Mouse (Mus musculus) CD4-positive, CD25-positive, alpha-beta regulatory T cell, adult 2 months (primary cell): ENCODE measurements around the gene Tpx2.
A peak's percentile ranks its signal among the peaks of the same experiment; 100 is the strongest.

Experiments used
- DNase-seq: peaks from one replicate; pipeline ENCODE4 v3.0.0-alpha.2; 2012; ENCODE audit warnings: low read depth, low spot score

Gene Tpx2

DNA sequence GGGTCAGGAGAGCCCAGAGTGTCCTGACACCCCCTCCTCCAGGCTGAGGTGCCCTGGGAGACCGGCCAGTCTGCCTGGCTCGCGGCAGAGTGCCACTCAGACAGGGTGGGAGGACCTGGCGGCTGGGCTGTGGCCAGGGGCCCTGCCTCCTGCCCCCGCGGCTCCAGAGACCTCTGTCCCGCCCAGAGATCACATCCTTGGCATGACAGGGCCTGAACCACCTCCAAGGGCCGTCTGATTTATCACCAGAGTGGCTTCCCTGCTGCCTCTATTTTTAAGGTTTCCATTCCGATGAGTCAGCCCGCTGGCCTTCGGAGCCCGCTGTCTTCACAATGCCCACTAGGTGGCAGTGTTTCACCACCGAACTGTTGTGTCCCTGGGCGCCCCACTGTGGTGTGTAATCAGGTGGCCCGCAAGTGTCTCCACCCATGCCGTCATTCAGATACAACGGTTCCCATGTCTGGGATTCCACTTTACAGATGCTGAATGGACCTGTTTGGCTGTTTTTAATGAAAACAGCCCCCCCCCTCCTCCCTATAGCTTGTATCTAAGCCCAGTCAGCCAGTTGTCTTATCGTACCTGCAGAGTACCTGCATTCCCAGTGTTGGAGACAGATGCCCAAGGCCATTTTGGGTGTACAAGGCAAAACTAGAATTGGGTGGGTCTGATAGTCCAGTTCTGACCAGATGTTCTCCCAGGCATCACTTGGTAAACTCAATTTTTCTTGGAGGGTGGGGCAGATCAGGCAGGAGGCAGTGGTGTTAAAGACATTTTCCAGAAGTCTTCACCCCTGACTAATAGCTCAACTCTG lies 66.8 kb downstream of the Tpx2 start:
- peak; percentile 89 for DNase-seq

DNA sequence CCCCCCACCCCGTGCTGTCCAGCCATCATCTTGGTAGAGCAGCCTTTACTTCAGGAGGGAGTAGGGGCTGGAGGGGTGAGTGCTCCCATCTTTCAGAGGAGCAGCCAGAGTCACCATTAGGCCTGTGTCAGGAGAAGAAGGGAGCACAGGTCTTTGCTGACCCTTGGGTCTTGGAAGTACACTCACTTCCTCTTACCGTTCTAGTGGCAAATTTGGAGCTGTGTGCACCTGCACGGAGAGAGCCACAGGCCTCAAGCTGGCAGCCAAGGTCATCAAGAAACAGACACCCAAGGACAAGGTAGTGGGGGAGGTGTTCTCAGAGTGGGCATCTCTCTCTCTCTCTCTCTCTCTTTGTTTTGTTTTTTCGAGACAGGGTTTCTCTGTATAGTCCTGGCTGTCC lies 67.7 kb downstream of the Tpx2 start:
- no peak for DNase-seq

DNA sequence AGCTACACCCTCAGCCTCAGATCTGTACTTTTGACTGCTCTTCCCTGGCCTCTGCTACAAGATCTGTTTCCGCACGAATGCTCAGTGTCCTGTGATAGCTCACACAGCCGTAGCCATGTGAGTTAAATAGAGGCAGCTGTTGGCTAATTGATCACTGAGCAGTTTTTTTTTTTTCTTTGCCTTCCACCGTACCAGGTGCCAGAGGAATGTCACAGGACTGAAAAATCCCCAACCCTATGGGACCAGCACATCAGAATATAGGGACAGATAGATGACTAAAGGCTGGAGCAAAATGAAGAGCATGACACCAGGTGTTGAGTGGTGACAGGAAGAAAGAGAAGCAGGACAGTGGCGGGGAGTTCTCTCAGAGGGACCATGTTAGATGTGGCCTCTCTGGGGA lies 68.3 kb downstream of the Tpx2 start:
- DNase-seq: no peak

DNA sequence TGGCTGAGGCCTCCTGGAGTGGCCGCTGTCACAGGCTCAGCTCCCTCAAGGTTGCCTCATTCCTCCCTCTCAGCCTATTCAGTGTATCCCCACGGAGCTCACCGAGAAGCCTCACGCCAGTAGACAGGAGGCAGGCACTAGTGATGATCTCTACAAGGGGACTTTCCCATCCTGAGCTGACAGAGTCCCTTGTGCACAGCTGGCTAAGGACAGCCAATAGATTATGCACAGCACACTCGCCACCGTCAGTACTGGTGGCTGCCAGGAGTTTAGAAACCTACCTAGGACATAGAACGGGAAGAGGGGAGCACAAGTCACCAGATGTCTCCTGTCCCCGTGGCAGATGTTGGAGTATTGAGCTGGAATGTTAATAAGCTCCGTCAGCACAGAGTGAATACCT lies 69.9 kb downstream of the Tpx2 start:
- DNase-seq: no peak

DNA sequence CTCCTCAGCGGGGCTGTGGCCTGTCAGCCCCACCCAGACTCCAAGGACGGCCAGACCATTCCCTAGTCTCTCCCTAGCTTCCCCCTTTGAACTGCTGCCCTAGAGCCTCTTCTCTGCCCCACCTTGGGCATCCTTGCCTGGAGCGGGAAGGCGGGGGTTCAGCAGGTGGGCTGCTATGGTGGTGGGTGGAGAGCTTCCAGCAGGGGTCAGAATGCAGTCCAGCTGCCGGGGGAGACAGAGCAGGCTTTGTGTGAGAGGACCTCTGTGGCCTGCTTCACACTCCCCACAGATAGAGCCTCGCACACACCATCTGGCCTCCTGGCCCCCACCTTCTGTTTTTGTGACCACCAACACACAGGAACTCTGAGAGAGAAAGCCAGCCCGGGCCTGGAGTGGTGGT lies 74.6 kb downstream of the Tpx2 start:
- DNase-seq: no peak

DNA sequence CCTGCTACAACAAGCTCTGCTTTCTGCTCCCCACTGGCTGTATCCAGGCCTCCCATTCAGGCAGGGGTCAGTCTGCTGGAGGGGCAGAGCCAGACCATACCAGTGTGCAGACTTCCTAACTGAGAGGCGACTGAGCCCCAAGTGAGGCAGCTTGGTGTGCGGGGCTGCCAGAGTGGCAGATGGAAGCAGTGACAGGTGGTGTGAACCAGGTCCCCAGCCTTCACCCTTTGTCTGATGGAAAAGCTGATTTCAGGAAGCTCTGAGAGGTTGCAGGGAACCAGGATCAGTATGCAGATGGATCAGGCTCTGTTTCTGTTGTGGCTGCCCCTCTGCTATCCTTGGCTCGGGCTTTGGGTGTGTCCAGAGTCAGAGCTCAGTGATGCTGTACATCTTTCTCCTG lies 75.9 kb downstream of the Tpx2 start:
- DNase-seq: no peak

DNA sequence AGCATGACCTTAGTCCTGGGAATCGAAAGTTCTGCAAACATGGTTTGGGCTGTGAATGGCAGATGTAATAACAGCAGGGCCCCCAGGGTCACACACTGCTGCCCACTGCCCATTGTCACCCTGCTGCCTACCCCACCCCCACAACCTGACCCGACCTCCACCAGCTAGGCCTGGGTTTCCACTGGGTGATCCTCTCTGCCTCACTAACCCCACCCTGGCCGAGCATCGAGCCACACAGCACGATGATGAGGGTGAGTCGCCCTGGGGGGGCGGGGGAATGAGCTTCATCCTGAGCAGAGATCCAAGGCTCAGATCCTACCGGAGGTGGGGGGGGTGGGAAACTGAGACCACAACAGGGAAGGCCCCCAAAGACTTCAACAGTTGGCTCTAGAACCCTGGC lies 76.4 kb downstream of the Tpx2 start:
- no peak for DNase-seq

DNA sequence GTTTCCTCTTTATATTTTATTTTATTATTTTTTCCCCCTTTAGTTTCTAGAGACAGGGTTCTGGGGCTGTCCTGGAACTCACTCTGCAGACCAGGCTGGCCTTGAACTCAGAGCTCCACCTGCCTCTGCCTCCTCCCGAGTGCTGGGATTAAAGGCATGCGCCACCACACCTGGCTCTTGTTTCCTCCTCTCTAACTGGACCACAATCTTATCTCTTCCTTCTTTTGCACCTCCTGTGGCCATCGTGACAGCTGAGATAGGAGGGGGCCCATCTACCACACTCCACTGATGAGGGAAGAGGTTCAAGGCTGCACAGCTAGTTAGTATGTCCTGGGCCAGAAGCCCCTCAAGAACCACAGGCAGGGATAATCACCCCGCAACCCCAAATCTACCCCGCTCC lies 76.8 kb downstream of the Tpx2 start:
- DNase-seq: no peak

DNA sequence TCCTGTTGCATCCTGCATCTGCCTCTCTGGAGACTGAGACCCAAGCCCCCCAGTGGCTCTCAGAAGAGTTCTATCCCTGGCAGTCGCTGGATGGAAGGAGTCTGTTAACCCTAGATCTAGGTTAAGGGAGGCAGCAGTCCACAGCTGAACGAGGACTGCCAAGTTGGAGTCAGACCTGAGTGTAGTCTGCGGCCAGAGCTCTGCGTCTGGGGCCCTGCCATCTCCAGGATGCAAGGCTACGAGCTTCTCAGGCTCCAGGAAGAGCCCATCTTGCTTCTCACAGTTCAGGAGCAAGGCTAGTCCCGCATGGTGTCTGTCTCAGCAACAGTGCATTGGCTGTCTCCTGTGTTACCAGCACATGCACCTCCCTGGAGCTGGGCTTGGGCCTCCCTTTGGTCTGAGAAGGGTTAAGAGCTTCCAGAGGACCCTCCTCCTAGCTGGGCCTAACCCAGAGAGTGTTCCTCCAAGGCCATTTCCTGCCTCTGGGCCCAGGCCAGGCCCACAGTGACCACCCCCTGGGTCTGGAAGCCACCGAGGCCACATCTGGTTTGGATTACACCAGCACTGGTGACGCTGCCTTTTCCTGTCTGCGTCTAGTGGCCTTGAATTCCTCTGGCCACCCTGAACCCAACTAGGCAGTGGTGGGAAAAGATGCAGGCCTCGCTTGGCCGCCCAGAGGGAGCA lies 77.6 kb downstream of the Tpx2 start:
- DNase-seq: no peak

DNA sequence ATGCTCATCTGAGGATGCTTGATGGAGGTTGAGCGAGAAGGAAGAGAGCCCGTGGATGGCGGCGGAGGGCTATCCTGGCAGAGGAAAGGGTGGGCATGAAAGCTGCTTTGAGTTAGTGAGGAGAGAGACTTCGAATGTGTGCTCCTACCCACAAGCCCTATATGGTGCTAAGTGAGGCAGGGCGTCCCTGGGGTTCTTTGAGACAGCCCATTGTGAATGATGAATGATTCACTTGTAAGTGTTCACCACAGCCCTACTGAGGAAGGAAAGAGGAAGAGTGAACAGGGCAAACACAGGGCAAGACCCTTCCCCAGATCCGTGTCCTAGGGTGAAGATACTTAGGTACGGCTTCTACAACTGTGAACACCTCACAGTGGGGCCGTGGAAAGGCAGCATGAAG lies 79.1 kb downstream of the Tpx2 start:
- DNase-seq: no peak

DNA sequence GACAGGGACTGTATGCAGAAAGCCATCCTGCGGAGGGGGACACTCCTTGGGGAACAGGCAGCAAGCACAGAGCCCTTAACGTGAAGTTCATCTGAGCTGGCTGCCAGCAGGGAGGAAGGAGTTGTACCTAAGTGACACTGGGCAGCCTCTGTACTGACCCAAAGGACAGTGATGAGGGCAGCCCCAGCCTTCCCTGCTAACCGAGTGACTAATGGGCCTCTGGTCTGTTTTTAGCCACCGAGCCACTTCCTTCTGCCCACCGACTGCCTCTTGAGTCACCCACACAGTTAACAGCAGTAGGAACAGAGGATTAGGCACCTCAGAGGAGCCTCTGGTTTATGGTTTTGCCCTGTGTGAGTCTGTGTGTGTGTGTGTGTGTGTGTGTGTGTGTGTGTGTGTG lies 79.6 kb downstream of the Tpx2 start:
- DNase-seq: no peak

DNA sequence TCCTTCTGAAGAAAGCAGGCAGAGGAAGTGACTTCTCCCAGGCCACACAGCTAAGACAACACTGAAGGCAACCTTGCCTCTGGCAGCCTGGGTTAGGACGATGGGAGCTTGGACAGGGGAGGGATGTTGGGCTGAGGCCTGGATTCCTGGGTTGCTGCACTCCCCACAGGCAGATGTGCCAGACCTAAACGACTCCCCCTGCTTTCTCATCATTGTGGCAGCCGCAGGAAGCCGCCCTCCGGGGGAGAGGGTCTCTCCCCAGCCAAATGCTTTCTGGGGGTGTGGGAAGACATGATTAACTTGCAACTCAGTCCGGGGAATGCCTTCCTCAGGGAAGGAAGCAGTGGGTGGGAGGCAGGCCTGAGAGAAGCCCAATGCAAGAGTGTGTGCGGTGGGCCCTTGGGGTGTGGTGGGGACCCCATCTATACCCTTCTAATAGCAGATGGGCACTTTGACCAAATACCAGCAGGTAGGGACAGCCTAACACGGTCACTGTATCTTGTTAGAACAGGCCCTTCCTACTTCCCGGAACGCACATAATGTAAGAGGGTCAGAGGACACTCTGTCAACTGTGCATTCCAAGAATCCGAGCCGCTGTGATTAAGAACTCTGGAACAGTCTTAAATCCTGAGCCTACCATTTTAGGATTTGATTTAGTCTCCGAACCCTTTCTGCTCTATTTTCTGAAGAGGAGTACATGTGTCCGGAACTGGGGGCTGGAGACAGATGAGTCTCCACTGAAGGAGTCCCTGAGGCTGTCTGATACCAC lies 80.6 kb downstream of the Tpx2 start:
- no peak for DNase-seq

DNA sequence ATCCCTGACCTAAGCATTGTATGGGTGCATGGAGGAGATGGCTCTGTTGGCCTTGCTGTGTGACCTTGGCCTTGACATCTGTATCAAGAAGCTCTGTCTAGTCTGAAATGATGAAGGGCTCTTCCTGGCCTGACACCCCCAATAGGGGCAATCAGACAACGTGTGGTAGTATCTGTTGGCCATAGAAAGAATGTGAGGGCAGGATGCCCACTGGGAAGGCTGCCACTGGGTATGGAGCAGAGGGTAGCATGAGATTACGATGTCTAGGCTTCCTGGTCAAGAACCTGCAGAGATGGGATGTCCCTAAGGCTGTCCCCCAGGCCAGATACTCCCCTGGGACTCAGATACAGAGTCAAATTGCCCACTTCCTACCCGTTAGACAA lies 81.2 kb downstream of the Tpx2 start:
- DNase-seq: no peak

DNA sequence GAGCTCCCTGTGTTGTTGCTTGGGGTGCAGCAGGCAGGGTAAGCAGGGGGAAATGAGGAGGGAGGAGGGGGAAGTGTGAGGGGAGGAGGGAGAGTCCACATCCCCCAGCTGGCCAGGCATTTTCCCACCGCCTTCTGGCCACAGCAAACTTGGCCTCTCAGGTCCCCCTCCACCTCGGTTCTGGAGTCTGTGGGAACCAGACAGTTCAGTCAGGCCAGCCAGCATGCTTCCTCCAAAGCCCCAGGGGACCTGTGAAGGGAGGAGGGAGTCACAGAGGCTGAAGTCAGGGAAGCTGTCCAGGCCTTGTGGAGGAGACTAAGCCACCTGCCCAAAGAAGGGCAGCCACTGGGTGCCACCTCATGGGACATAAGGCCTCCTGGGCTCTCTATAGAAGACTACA lies 82.5 kb downstream of the Tpx2 start:
- no peak for DNase-seq

DNA sequence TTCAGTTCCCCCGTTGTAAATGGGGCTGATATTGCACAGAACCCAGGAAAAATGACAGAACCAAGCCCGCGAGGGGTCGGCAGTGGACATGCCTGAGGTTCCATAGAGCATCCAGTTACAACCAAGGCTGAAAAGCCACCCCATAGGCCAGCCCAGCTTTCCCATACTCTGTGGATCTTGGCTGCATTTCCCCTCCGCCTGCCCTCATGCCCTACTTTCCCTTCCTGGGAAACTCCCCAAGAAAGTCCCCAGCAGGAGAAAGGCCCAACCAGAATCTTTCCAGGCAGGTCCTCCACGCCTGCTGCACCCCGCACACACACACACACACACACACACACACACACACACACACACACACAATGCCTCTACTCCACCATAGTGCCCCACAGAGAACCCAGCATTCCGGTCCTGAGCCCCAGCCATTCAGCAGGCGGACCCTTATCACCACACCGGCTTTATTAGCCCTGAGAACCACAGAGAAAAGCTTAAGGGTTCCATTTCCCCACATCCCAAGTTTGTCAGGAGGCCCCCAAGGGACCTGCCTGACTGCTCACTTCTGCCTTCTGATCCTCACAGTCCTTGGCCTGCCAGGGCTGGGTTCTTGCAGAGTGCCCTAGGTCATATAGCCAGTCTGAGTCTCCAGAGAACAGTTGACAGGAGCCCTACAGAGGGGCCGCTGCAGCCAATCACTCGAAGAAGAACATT lies 83.8 kb downstream of the Tpx2 start:
- DNase-seq: no peak

DNA sequence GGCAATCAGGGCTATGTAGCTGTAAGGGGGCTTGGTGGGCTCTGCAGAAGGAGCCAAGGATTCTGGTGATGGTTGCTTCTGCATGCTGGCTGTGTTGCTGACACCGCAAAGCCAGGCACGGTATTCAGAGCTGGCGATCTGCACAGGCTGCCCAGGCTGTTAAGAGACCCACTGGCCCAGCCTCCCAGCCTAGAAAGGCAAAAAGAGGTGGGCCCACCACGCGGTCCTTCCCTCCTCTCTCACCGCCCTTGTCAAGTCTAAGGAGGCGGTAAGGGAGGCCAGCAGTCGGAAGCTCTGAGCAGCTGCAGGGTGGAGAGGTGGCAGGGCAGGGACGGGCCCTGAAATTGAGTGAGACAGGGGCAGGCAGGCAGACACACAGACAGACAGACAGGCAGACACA lies 85.3 kb downstream of the Tpx2 start, which contains the start of gene Foxs1:
Foxs1 (minus strand) TSS at position 161 of the 400 bp plus-strand sequence.
- no peak for DNase-seq

DNA sequence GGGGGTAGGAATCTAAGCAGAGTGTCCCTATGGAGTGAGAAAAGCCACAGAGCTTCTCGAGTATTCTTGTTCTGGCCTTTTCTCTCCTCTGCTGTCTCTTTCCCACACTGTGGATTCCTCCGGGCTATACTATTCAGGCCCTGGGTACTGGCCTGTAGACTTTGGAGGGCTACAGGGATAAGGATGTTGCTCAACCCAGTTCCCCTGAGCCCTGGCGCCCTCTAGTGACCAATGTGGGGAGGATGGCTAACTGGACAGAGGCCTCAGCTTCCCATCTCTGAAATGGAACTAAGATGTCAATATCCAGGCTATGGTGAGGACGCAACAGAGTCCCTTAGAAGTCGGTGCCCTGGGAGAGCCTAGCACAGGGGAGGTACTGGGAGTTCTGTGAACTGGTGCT lies 85.8 kb downstream of the Tpx2 start:
- DNase-seq: peak; percentile 57

DNA sequence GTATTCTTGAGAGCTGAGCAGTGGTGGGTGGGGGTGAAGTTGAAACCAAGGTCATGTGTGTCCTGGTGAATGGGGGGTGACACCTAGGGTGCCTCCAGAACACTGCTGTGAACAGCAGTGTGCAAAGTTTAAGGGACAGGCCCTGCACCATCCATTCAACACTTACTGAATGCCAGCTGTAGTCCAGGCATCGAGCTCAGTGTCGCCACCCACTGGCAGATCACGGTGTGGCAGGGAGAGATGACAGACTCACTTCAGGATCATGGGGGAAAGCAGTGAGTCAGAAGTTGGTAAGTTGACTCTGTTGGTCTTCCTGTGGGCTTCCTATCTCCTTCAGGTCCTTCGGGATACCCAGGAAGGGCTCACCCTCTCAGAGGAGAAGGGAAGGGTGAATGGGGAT lies 92.1 kb downstream of the Tpx2 start:
- DNase-seq: peak; percentile 66

DNA sequence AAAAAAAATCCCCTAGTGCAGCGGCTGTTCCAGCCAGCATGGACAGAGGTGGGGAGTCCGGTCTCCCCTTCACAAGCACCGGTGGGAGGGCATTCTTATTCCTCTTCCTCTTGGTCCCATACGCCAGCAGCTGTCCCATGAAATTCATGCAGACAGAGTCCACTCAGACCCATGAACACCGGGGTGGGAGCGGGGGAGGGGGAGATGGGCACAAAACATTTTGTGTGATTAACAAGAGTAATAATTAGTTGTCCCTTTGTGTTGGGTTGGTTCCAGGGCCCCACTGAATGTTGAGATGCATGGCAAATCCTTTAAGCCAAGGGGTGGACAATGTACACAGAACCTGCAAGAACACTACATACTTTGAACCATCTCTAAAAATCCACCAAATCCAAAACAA lies 93.3 kb downstream of the Tpx2 start:
- no peak for DNase-seq

DNA sequence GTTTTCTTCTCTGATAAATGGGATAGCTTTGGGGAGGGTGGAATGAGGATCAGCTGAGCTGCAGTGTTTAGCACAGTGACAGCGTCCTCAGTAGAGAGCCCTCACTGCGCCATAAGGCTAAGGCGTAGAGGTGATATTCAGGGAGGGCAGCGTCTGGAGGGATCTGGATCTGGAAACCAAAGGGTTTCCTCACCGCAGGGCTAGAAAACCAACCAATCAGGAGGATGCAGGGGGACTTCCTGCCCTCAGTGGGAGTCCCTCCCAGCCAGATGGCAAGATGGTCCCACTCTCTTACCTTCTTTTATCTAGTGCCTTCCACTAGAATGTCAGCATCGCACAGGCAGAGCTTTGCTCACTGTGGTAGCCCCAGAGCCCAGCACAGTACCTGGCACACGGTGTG lies 94.0 kb downstream of the Tpx2 start:
- DNase-seq: no peak

DNA sequence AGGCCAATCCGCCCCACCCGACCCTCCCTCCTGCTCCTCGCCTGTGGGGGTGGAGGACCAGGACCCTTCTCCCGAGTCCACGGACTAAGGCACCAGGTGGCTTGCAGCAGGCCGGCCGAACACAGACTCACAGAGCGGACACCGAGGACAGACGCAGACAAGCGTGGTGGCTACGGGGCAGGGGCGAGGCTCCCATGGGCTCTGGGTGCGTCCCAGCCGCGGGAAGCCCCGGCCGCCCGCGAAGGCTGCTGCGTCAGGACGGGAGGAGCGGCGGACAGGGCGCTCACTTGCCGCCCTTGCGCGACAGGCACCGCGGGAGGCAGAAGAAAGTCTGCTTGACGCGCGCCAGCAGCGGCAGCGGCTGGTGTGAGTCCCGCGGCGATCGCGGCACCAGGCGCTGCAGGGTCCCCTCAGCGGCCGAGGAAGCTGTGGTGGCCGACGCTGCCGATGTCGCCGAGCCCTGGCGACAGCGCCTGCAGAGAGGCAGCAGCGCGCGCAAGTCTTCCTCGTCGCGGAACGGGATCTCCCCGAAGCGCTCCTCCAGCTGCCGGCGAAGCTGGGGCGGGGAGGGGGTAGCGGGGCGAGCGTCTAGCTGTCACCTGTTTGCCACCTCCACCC lies 95.2 kb downstream of the Tpx2 start:
- no peak for DNase-seq

DNA sequence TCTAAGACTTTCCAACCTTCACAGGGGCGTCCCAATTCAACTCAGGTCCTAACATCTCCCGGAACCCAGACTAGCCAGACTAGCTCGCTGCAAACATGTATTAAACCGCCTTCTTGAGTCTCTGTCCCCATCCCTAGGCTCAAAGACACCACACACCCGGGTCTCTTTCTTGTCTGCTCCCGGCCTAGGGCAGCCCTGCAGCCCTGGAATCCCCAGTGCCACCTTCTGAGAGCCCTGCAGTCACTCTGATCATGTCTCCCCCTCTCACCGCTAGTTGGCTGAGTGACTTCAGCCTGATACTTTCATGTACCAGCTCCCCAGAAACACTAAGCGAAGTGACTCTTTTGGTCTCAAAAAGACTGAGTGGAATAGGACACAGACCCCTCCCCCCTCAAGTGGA lies 95.8 kb downstream of the Tpx2 start:
- no peak for DNase-seq
